Mouse (Mus musculus): Measurements from ENCODE around the gene Map3k9. TPM values are rescaled to one million over a fixed set of nuclear protein-coding genes. Genes with fewer than 3 reads are reported as not detected.

The Map3k9 gene
- polyA plus RNA-seq, 1 experiment, result 0.29 TPM

DNA sequence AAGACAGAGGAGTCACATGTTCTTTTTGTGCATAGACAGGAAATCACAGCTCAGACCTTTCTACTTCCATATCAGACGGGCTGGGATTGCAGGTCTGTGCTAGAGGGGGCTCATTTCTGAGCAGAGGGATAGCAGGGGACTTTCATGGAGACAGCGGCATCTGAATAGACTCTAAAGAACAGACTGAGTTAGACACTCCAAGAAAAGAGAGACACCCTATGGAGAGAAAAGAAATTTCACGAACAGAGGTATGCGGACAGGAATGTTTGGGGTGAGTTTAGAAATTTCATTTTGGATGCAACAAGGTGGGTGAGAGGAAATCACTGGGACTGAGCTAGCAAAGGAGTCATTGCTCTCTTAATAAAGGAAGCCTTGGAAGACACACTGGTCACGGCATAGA lies 93.1 kb downstream of the Map3k9 start:
- Histone ChIP-seq H3K79me3 (ENCODE audit: low read depth) (no peaks in the 10 kb centered on the region), H3K27me3 (ENCODE audit: control insufficient read depth, insufficient read depth, insufficient read length) (no peaks in the 10 kb centered on the region), H3K79me2 (ENCODE audit: control insufficient read depth, insufficient read depth) (no peaks in the 10 kb centered on the region), H3K36me3 (ENCODE audit: control insufficient read depth, insufficient read depth) (no peaks in the 10 kb centered on the region), H3ac (ENCODE audit: control insufficient read depth, insufficient read length, low read depth) (no peak overlapping the region), H3K4me3 (ENCODE audit: insufficient read depth, poor library complexity, severe bottlenecking) (no peak overlapping the region)
- TF ChIP-seq FOSL1 (IDR thresholded peaks at IDR 0.05; ENCODE audit: insufficient read depth, low read length, poor library complexity, severe bottlenecking) (no peak), USF1 (IDR thresholded peaks at IDR 0.05; ENCODE audit: low read depth) (no peak), MYOG (IDR thresholded peaks at IDR 0.05; ENCODE audit: control insufficient read depth, extremely low read depth, insufficient read length) (no peak), MAX (IDR thresholded peaks at IDR 0.05) (no peak), CTCF (IDR thresholded peaks at IDR 0.05; ENCODE audit: control insufficient read depth, insufficient read depth, insufficient read length) (no peak), MYOD1 (IDR thresholded peaks at IDR 0.05; ENCODE audit: control insufficient read depth, insufficient read length, low read depth) (no peak), CEBPB (IDR thresholded peaks at IDR 0.05; ENCODE audit: low read depth) (no peak)

DNA sequence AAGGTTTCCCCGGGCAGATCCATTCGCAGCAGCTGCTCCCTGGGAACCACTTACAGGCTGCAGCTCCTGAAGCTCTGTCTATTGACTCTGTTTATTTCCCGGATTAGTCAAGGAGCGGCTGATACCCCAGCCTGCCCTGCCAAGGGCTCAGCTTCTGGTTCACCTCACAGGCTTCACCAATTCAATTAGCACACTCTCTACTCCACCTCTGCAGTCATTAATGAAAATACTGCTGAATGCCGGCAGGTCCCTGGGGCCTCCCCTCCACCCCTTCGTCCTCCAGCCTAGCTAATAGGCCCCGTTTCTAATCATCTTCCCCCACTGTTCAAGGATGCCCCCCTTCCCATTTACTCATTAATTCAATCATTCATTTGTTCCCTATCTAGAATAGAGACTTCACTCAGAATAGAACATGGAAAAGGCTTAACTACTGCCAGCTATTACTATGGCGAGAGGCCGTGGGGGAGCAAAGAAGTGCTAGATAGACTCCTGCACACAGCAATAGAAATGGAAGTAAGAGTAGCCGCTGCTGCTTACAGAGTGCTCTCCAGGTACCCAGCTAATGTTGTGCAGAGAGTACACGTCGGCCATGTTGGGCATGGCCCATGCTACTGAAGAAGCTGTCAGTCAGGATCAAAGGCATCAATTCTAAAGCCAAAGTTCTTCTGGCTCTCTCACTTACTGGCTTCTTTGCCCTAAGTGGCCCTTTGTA lies 94.4 kb downstream of the Map3k9 start:
- Histone ChIP-seq H3K36me3 (ENCODE audit: control insufficient read depth, insufficient read depth) (no peaks in the 10 kb centered on the region), H3ac (ENCODE audit: control insufficient read depth, insufficient read length, low read depth) (no peak overlapping the region), H3K4me3 (ENCODE audit: insufficient read depth, poor library complexity, severe bottlenecking) (no peak overlapping the region), H3K79me3 (ENCODE audit: low read depth) (no peaks in the 10 kb centered on the region), H3K27me3 (ENCODE audit: control insufficient read depth, insufficient read depth, insufficient read length) (no peaks in the 10 kb centered on the region), H3K79me2 (ENCODE audit: control insufficient read depth, insufficient read depth) (no peaks in the 10 kb centered on the region)
- TF ChIP-seq USF1 (IDR thresholded peaks at IDR 0.05; ENCODE audit: low read depth), result no peak
- no peak for TF ChIP-seq MYOD1 (IDR thresholded peaks at IDR 0.05; ENCODE audit: control insufficient read depth, insufficient read length, low read depth)
- no peak for TF ChIP-seq CTCF (IDR thresholded peaks at IDR 0.05; ENCODE audit: control insufficient read depth, insufficient read depth, insufficient read length)
- TF ChIP-seq MYOG (IDR thresholded peaks at IDR 0.05; ENCODE audit: control insufficient read depth, extremely low read depth, insufficient read length), result no peak
- TF ChIP-seq FOSL1 (IDR thresholded peaks at IDR 0.05; ENCODE audit: insufficient read depth, low read length, poor library complexity, severe bottlenecking), result no peak
- TF ChIP-seq CEBPB (IDR thresholded peaks at IDR 0.05; ENCODE audit: low read depth), result no peak
- no peak for TF ChIP-seq MAX (IDR thresholded peaks at IDR 0.05)

GRCm38 (mm10) chr12:81685981-81686380 lies 95.0 kb downstream of the Map3k9 start:
- Histone ChIP-seq H3K79me3 (ENCODE audit: low read depth) (no peaks in the 10 kb centered on the region), H3K27me3 (ENCODE audit: control insufficient read depth, insufficient read depth, insufficient read length) (no peaks in the 10 kb centered on the region), H3K79me2 (ENCODE audit: control insufficient read depth, insufficient read depth) (no peaks in the 10 kb centered on the region), H3K4me3 (ENCODE audit: insufficient read depth, poor library complexity, severe bottlenecking) (no peak overlapping the region), H3K36me3 (ENCODE audit: control insufficient read depth, insufficient read depth) (no peaks in the 10 kb centered on the region), H3ac (ENCODE audit: control insufficient read depth, insufficient read length, low read depth) (no peak overlapping the region)
- TF ChIP-seq CEBPB (IDR thresholded peaks at IDR 0.05; ENCODE audit: low read depth), result no peak
- TF ChIP-seq MYOG (IDR thresholded peaks at IDR 0.05; ENCODE audit: control insufficient read depth, extremely low read depth, insufficient read length), result no peak
- TF ChIP-seq FOSL1 (IDR thresholded peaks at IDR 0.05; ENCODE audit: insufficient read depth, low read length, poor library complexity, severe bottlenecking), result no peak
- no peak for TF ChIP-seq USF1 (IDR thresholded peaks at IDR 0.05; ENCODE audit: low read depth)
- TF ChIP-seq CTCF (IDR thresholded peaks at IDR 0.05; ENCODE audit: control insufficient read depth, insufficient read depth, insufficient read length), result no peak
- no peak for TF ChIP-seq MAX (IDR thresholded peaks at IDR 0.05)
- no peak for TF ChIP-seq MYOD1 (IDR thresholded peaks at IDR 0.05; ENCODE audit: control insufficient read depth, insufficient read length, low read depth)

GRCm38 (mm10) chr12:81684096-81684495 lies 96.9 kb downstream of the Map3k9 start:
- no peaks in the 10 kb centered on the region for H3K27me3 ChIP-seq (ENCODE audit: control insufficient read depth, insufficient read depth, insufficient read length)
- no peaks in the 10 kb centered on the region for H3K36me3 ChIP-seq (ENCODE audit: control insufficient read depth, insufficient read depth)
- no peak overlapping the region for H3K4me3 ChIP-seq (ENCODE audit: insufficient read depth, poor library complexity, severe bottlenecking)
- TF ChIP-seq MYOG (IDR thresholded peaks at IDR 0.05; ENCODE audit: control insufficient read depth, extremely low read depth, insufficient read length) (no peak), FOSL1 (IDR thresholded peaks at IDR 0.05; ENCODE audit: insufficient read depth, low read length, poor library complexity, severe bottlenecking) (no peak), USF1 (IDR thresholded peaks at IDR 0.05; ENCODE audit: low read depth) (no peak), MAX (IDR thresholded peaks at IDR 0.05) (no peak), CTCF (IDR thresholded peaks at IDR 0.05; ENCODE audit: control insufficient read depth, insufficient read depth, insufficient read length) (no peak), MYOD1 (IDR thresholded peaks at IDR 0.05; ENCODE audit: control insufficient read depth, insufficient read length, low read depth) (no peak), CEBPB (IDR thresholded peaks at IDR 0.05; ENCODE audit: low read depth) (no peak)
- no peaks in the 10 kb centered on the region for H3K79me2 ChIP-seq (ENCODE audit: control insufficient read depth, insufficient read depth)
- H3ac ChIP-seq (ENCODE audit: control insufficient read depth, insufficient read length, low read depth), result no peak overlapping the region
- no peaks in the 10 kb centered on the region for H3K79me3 ChIP-seq (ENCODE audit: low read depth)

GRCm38 (mm10) chr12:81683395-81683794 lies 97.6 kb downstream of the Map3k9 start:
- Histone ChIP-seq H3K36me3 (ENCODE audit: control insufficient read depth, insufficient read depth) (no peaks in the 10 kb centered on the region), H3K79me3 (ENCODE audit: low read depth) (no peaks in the 10 kb centered on the region), H3K27me3 (ENCODE audit: control insufficient read depth, insufficient read depth, insufficient read length) (no peaks in the 10 kb centered on the region), H3K4me3 (ENCODE audit: insufficient read depth, poor library complexity, severe bottlenecking) (no peak overlapping the region), H3K79me2 (ENCODE audit: control insufficient read depth, insufficient read depth) (no peaks in the 10 kb centered on the region), H3ac (ENCODE audit: control insufficient read depth, insufficient read length, low read depth) (no peak overlapping the region)
- TF ChIP-seq MAX (IDR thresholded peaks at IDR 0.05) (no peak), USF1 (IDR thresholded peaks at IDR 0.05; ENCODE audit: low read depth) (no peak), MYOD1 (IDR thresholded peaks at IDR 0.05; ENCODE audit: control insufficient read depth, insufficient read length, low read depth) (no peak), CEBPB (IDR thresholded peaks at IDR 0.05; ENCODE audit: low read depth) (no peak), MYOG (IDR thresholded peaks at IDR 0.05; ENCODE audit: control insufficient read depth, extremely low read depth, insufficient read length) (no peak), FOSL1 (IDR thresholded peaks at IDR 0.05; ENCODE audit: insufficient read depth, low read length, poor library complexity, severe bottlenecking) (no peak), CTCF (IDR thresholded peaks at IDR 0.05; ENCODE audit: control insufficient read depth, insufficient read depth, insufficient read length) (no peak)
